Mouse (Mus musculus) retina, postnatal 1 day (tissue): Measurements from ENCODE around the gene Icosl.
"Not testable (repeated sequence)": the region's sequence is repeated elsewhere in the genome, so short reads cannot be mapped to it uniquely, and the experiment has no call there.

Source experiments
- DNase-seq: peaks from one replicate; pipeline ENCODE4 v3.0.0-alpha.2; 2012

The Icosl gene

DNA sequence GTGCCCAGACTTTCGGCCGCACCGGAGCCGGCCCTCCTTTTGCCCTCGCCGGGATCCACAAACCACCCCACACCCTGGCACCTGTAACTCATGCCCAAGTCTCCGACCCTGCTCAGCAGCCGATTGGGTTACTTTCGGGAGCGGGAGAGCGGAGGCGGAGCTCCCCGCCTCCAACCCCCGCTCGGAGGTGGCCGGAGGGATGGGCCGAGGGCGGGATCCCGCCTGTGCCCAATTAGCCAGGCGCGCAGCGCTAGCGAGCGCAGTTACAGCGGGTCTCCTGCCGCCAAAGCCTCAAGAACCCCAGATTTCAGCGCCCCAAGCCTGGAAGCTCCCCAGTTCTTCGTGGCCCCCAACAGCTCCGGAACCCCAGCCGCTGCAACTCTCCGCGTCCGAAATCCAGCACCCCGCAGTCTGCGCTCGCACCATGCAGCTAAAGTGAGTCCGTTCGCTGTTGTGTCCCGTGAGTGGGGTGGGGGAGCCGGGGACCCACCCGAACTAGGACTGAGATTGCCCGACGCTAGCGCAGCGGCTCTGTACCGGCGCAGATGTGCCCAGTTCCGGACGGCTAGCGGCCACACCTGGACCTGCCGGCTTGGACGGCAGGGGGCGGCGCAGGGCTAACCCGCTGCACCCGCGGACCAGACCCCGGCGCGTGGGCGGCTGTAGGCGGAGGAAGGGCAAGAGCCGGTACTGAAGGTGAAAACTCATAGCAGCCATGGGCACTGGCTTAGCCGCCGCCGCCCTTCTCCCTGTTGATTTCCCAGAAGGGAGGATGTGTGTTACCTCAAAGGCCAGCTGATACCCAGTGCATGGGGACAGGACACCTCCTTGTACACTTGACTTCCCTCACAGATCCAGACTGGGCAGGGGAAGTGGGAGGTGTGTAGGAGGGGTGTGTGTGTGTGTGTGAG is at the start of gene Icosl:
Icosl (plus strand) TSS at position 202 of the 911 bp plus-strand sequence.
- peak; percentile 85 for DNase-seq

DNA sequence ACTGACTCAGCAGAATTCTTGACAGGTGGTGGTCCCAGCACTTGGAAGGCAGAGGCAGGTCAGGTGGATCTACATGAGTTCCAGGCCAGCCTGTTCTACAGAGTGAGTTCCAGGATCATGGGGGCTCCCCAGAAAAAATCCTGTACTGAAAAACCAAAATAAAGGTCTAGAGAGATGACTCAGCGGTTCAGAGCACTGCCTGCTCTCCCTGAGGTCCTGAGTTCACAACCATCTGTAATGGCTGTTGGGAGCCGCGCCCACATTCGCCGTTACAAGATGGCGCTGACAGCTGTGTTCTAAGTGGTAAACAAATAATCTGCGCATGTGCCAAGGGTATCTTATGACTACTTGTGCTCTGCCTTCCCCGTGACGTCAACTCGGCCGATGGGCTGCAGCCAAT is 49.1 kb upstream of the Icosl start:
- not testable (repeated sequence) for DNase-seq

DNA sequence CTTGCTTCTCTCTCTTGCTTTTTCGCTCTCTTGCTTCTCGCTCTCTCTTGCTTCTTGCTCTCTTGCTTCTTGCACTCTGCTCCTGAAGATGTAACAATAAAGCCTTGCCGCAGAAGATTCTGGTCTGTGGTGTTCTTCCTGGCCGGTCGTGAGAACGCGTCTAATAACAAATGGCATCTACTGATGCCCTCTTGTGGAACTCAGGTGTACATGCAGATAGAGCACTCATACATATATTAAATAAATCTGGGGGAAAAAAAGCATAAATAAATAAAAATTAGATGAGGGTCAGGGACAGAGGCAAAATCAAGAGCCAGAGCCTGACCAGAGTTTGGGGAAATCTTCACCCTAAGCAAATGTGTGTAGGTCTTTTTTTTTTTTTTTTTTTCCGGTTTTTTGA is 43.6 kb upstream of the Icosl start:
- not testable (repeated sequence) for DNase-seq

DNA sequence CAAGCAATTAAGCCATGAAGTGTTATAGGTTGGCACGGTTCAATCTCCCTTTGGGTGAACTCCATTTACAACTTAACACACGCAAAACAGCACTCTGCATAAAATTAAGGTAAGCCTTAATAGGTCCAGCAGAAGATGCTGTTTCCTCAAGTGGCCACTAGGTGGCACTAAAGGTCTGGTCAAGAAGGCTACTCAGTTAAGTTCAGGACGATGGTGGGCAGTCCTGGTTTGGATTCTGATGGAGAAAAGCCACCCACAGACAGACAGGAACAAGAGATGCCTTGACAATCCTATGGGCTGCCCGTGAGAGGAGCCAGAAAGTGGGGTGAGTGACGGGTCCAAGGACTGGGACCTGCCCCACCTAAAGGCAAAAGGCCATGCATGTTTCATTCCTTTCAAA is 41.0 kb upstream of the Icosl start:
- DNase-seq, result peak; percentile 86

DNA sequence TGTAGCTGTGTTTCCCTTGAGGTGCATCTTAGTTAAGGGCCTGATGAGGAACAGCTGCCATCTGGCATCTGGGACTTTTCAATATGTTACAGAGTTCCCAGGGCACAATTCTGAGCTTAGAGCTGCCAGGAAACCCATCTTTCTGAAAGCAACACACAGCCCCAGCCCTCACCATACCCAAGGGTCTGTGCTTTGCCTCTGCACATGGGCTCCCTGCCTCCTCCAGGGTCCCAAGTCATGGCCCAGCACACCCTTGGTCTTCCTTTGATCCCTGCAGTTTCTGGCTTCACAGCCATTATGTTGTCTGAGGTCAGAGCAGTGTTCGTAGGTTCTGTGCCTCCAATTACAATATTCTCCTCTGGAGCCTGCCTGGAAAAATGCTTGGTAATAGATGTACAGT is 40.0 kb upstream of the Icosl start:
- DNase-seq, result no peak

DNA sequence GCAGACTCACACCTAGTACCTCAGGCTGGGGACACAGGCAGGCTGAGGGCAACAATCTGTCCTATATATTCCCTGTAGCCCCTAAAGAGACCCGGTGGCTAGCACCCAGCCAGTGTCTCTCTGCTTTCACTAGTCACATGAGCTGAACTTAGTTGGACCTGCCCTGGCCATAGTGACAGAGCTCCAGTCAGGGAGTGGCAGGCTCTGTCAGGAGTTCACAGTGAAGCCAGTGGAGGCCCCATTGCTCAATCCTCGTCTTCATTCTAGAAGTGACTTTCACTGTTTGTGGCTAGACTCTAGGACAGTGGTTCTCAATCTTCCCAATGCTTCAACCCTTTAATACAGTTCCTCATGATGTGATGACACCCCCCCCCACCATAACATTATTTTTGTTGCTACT is 37.1 kb upstream of the Icosl start:
- no peak for DNase-seq

DNA sequence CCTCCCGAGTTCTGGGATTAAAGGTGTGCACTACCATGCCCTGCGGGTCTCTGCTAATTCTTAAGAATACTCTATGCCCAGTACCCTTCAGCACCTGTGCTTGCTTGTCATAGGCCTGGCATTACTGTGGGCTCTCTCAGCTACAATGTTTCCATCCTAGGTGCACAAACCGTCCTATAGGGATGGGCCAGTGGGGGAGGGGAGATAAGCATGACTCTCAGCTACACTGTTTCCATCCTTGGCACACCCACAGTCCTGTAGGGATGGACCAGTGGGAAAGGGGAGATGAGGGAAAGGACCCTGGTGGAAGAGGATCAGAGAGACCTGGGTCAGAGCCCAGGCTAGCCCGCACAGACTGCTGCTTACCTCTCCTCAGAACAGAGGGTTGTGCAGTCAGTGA is 32.0 kb upstream of the Icosl start:
- no peak for DNase-seq

DNA sequence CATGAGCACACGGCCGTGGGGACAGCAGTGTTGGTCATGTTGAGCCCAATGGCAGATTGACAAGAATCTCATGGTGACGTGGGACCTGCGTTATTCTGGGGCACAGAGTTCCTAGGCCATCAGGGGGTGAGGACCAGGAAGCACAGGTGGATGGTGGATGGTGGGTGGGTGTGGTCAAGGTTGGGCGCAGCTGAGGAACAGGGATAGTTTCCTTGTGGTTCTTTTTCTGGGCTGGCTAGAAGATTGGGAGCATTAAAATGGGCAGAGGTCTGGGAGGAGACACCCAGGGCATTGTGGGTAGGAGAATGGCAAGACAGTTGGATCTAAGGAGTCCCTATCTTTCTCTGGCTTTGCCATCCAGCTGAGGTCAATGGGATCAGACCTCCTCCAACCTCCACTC is 27.5 kb upstream of the Icosl start, which contains the start of gene Dnmt3l:
Dnmt3l (plus strand) TSS at position 301 of the 400 bp plus-strand sequence.
- no peak for DNase-seq

DNA sequence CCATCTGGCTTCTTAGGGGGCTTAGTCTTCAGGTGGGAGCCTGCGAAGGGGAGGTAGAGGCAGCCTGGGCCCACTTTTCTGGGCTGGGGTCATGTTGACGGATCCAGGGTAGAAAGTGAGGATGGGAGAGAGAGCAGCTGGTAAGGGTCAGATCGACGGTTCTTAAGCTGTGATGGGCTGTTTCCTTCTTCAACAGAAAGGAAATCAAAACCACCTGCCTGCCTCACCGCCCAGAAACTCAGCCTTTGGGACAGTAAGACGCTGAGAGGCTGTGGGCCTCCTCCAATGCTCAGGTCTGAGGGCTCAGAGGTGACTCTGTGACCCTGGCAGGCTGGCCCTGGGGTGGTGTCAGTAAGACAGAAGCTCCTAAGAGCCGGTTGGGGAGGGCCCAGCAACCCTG is 27.0 kb upstream of the Icosl start:
- no peak for DNase-seq

DNA sequence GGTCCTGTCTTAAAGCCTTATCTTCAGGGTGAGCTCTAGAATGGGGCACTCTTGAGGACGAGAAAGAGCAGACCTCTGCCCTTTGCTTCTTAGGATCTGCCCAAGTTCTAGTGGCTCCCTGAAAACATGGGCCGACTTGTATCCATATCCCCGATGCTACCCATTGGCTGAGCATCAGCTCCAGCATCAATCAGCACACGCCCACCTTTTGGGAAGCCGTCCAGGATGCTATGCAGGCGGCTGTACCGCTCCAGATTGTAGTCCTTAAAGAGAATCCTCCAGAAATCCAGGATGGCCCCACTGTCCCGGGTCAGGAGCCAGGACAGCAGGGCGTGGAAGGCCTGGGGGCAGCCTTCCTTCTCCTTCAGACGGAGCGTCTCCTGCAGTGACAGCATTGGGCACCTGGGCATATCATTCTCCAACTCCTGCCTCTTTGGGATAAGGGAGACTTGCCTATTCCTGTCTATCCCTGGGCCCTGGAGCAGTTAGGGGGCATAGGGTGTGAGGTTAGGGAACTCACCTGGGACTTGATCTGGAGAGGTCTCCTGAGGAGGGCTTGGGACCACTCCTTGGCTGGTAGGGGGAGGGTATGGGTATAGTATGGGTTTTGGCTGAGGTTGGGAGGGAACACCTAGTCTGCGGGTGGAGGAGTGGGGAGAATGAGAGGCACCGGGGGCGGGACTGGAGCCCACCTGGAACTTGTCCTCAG is 26.3 kb upstream of the Icosl start:
- DNase-seq, result no peak

DNA sequence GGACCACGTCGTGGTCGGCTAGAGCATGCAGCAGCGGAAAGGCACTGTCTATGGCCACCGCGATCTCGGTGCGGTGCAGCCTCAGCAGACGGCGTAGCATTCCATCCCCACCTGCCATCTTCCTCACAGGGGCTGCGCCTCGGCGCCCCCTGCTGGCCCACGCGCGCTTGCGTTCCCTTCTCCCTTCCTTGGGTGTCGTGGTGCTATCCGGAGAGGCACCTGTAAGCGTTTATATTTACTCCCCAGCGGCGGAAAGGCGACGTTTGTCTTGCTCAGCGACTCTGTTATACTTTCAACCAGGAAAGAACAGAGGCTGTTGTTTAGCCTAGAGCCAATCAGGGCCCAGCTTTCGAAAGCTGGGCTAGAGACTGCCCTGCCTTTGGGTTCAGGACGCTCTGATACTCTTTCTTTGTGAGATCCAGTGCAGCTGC is 25.7 kb upstream of the Icosl start, which contains the start of gene Aire:
Aire (minus strand) TSS at position 205 of the 431 bp plus-strand sequence.
- peak; percentile 79 for DNase-seq

DNA sequence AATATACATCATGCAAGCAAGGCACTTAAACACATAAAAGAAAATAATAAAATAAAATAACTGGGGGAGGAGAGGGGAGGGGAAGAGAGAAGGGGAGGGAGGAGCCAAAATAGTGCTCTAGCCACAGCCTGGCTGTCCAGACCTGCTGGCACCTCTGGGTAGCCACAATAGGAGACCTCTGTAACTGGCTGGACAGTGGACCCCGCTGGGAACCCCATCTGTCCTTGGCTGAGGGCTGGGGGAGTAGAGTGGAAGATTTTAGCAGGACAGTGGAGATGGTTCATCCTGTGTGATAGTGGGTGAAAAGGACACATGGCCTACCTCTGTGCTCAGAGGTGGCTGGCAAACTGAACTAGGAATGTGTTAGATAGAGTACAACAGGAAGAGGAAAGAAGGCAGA is 24.6 kb upstream of the Icosl start:
- no peak for DNase-seq

DNA sequence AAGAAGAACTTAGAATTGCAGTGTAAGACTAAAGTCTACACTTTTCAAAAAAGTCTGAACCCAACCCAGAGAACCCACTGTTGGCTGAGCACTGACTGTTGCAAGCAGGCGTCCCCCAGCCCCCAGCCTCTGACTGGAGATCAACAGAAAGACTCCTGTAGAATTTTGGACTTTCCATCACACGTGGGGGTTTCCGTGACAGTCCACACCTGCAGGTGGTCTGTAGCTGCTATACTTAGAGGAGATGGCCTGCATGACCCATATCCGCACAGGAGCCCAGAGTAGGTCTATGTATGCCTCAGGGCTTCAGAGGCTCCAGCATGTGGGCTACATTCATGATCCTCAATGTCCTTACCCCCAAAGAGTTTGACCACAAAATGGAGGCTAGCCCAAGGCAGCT is 22.7 kb upstream of the Icosl start:
- no peak for DNase-seq

DNA sequence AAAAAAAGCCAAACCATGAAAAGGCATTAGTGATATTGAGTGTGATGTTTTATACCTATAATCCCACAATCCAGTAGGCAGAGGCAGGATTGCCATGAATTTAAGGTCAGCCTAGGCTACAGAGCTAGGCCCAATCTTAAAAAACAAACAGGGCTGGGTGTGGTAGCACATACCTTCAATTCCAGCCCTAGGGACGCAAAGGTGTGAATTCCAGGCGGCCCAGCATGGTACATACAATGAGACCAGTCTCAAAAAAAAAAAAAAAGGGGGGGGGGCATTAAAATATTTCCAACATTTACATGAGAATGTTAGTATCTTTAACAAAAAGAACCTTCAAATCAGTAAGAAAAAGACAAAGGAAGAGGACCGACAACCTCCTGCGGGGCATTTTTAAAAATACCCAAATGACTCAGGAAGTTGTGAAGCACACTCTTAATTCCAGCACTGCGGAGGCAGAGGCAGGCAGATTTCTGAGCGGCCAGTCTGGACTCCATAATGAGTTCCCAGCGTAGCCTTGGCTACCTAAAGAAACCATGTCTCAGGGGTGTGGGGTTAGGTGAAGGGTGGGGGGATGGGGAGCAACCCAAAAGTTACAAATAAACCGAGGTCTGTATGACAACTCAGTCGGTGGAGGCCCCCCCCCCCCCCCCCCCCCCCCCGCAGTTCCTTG is 20.9 kb upstream of the Icosl start:
- no peak for DNase-seq

DNA sequence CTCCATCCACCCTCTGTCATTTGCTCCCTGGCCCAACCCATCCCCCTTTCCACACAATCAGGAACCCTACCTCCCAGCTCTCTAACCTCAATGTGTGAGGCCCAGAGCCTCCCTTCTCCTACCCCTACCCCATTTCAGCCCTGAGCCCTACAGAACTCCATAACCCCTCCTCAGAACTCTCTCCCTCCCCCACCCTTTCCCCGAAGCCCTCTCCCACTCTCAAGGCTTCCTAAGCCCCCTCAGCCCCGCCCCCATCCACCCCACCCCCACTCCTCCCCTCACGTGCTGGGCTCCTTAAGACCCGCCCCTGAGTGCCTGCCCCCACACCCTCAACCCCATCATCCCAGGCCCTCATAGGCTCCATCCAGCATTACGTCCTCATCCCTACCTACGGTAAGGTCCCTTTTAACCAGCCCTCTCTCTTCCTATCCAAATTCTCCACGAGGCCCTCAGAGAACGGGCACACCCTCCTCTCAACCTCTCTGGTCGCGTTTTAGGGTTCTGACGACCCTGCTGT is 19.5 kb upstream of the Icosl start:
- DNase-seq, result no peak

DNA sequence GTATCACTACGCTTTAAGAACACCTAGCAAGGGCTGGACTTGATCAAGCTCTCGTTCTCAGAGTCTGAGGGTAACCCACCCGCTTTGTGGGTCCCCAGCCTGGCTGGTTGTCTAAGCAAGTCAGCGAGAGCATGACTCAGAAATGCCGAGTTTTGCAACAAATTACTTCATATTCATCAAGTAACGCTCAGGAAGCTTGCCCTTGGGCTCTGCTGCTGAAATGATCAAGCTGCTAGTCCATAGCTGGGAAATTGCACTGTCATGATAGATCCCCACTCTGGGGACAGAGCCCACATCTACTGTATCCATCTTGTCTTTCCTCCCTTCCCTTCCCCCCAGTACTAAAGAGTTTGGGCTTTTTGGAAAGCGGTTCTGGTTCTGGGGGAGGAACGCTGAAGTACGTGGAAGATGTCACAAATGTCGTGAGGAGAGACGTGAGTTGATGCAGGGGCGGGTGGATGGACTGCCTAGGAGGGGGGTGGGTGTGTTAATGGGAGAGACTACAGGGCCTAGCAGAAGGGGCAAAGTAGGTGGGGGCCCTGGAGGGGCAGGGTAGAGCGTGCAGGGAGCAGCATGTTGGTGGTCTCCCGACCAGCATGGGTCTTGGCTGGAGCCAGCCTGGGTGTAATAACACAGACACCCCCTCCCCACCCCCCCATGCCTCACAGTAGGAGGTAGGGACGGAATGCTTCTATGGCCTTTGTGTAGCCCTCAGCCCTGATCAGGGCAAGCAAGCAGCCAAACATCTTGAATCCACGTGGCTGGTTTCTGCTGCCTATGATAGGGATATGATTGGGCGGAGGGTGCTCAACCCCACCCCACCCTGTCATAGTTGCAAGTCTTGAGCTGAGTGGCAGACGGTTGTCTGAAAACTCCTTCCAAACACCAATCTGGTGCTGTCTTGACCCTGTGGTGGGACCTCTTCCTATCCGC is 14.2 kb upstream of the Icosl start:
- DNase-seq, result no peak

DNA sequence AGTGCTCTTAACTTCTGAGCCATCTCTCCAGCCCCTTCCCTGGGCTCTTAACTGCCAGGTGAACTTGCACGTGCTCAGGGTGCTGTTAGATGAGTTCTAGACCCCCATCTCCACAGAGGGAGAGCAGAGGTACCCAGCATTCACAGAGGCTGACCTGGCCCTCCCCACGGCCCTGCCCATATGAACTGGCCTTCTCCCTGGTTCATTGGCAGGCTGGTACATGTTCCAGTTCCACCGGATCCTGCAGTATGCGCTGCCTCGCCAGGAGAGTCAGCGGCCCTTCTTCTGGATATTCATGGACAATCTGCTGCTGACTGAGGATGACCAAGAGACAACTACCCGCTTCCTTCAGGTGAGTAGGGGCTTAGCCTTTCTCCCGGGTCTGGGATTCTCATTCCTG is 12.0 kb upstream of the Icosl start:
- no peak for DNase-seq

DNA sequence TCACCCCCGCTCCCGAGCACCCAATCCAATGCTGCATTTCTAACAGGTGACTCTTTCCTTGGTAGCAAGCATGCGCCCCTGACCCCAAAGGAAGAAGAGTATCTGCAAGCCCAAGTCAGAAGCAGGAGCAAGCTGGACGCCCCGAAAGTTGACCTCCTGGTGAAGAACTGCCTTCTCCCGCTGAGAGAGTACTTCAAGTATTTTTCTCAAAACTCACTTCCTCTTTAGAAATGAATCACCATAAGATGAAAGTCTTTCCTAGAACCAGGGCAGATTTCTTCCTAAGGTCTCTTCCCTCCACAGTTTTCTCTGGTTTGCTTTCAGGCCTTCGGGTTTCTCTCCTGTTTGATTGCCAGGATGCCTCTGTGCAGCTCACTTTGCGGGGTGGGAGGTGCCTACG is 6.0 kb upstream of the Icosl start:
- DNase-seq, result no peak

DNA sequence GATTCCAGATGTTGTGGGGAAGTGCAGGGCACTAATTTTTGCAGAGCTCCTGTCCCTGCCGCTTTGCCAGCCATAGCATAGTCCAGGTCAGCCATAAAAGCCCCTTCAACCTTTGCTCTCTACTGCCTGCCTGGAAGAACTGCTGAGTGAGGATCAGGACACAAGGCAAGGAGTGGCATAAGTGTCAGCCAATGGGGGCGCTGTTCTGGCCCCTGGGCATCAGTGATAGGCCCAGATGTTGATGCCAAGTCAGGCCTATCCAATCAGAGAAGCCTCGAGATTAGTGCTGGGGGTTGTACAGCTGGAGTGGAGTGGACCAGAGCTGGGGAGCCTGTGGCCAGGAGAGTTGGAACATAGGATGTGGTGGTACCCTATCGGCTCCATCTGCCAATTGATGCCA is 1.9 kb upstream of the Icosl start:
- peak; percentile 68 for DNase-seq

DNA sequence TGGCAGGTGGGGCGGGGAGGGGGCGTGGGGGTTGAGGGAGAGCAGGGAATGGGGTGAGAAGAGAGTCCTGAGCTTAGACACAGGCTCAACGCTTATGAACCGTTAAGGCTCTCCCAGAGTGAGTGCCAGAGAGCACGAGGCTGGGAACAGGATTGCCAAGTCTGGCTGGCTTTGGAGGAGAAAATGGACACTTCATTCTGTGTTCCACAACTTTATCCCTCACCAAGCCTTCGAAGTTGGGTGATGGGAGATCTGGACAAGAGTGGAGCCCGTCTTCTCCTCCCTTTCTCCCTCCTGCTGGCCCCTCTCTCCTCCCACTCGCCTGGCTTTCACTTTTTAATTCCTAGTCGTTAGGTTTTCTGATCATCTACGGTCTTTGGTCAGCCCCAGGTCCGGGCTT is 561 bp upstream of the Icosl start:
- no peak for DNase-seq

DNA sequence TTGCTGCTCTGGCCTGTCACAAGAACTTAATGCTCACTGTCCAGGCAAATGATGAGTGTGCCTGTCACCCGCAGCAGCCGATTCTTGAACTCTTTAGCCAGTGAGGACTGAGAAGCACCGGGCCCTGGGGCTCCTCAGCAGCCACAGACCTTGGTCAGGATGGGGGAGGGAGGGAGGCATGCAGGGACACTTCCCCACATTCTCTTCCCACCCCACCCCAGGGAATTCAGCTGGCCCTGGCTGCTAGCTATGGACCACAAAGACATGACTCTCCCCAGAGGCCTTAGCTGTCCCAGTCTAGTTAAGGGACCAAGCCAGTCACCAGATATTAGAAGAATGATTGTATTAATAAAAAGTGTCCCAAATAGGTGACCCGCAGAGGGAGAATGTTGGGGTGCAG is 5.0 kb downstream of the Icosl start:
- DNase-seq, result peak; percentile 6

DNA sequence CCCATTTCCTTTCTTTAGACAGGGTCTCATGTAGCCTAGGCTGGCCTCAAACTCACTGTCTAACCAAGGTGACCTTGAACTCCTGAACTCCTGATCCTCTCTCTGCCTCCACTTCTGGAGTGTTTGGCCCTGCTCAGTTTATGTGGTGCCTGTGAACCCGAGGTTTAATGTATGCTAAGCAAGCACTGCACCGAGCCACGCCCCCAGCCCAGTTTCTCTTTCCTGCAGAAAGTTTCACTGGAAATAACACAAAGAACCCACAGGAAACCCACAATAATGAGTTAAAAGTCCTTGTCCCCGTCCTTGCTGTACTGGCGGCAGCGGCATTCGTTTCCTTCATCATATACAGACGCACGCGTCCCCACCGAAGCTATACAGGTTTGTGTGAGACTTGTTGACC is 5.9 kb downstream of the Icosl start:
- no peak for DNase-seq
